Mouse (Mus musculus) fat pad, adult 2 months (tissue): ENCODE results near the gene Gas2l1.

Source experiments
- DNase-seq: peaks from one replicate; pipeline ENCODE4 v3.0.0-alpha.2; 2011; ENCODE audit warnings: low read depth, low spot score; ENCODE audit errors: extremely low read depth

Gene Gas2l1

DNA sequence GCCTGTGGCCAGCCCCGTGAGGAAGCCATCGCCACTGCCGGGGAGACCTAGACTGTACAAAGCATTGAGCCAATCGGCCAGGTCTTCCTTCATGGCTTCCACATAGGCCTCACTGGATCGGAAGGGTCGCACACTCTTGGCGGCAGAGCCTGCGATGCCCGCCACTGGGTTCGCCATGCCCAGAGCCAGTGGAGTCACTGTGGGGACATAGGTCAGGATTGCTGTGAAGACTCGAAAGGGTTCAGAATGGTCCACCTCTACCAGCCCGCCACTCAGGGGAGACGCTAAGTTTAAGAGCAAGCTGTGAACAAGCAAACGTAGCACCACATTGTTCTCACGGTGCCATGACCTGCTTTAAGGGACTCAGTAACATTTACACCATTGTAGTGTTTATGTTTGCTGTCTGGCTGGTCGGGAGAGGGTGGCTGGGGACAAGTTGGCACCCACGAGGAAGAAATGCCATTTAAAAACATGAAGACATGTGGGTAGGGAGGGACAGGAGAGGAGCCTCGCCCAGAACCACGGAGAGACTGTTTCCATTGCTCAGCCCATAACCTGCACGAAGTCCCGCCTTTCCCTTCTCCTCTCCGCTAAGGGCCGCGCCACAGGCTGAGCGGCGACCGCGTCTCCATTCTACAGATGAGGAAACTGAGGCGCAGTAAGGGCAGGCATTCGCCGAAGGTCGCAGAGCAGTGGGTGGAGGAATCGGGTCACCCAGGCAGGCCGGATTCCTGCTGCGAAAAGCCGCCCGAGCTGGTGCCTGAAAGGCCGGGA lies 658 bp downstream of the Gas2l1 start:
- no peak for DNase-seq

- no peak for DNase-seq
Measured at GRCm38 (mm10) chr11:5063561-5064281, 1.4 kb downstream of the Gas2l1 start.

- DNase-seq, result no peak
Measured at GRCm38 (mm10) chr11:5062860-5063505, 2.1 kb downstream of the Gas2l1 start.

DNA sequence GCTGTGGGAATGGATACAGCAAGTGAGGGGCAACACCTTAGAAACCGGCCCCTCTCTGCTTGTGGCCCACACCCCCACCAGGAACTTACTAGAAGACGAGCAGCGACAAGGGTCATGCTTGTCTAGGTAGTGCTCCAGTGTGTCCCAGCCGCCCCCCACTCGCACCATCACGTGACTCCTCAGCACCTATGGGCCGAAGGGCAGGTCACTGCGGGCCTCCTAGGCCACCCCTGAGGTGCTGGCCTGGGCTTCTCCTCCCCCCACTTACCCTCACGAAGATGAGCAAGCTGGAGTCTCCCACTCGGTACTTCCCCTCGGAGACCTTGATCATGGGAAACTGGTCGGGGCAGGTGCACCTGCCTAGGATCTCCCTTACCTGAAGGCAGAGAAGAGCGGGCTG lies 2.8 kb downstream of the Gas2l1 start:
- DNase-seq, result no peak

DNA sequence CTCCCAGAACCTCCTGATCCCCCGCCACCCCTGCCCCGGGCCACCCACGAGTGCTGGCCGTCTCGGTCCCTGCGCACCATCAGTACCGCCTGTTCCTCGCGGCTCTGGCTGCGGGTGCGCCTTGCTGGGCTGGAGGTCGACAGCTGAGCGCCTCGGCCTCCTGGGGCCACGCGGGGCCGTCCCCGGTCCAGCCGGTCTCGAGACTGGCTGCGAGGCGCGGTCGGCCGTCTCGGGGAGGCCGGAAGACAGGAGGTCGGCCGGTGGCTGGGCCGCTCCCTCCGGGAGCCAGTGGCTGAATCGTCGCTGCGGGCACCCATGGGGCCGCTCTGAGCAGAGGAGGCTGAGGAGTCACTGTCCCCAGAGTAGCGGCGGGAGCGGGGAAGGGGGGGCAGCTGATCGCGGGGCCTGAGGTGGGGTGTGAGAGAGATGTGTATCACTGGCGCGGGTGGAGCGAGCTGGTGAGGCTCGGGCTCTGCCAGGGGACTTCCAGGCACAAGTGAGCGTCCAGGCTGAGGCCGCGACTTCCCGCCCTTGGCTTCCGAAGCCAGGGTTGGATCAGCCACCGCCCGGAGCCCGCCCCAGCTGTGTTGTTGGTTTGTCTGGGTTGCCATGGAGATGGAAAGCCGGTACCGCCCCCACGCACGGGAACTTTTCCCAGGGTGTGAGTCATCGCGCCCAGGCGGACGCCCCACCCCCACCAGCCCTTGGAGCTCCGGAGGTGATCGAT lies 3.6 kb downstream of the Gas2l1 start:
- no peak for DNase-seq

DNA sequence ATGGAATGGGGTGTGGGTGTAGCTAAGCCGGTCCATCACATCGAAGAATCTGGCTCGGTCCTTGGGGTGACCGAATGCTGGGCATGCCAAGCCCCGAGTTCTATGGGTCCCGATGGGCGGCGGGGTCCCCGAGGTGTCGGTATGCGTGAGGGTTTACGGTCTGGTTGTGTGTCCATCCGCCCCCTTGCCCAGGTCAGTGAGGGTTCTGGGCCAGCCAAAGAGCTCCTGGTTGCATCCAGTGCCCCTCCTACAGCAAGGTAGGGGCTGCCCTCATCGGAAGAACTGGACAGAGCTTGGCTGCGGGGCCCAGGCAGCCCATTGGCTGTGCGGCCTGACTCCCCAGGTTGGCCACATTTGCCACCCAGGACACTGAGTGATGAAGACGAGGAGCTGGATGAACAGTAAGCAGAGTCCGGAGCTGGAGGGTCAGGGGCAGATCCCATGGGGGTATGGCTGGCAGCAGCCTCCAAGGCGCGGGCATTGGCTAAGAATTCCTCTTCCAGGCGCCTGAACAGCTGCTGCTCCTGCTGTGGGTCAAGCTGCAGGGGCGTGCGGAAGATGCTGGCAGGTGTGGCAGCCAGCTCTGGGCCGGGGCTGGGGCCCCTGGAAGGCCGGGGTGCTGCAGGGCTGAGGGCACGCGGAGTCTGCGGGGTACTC lies 4.2 kb downstream of the Gas2l1 start:
- DNase-seq, result no peak

DNA sequence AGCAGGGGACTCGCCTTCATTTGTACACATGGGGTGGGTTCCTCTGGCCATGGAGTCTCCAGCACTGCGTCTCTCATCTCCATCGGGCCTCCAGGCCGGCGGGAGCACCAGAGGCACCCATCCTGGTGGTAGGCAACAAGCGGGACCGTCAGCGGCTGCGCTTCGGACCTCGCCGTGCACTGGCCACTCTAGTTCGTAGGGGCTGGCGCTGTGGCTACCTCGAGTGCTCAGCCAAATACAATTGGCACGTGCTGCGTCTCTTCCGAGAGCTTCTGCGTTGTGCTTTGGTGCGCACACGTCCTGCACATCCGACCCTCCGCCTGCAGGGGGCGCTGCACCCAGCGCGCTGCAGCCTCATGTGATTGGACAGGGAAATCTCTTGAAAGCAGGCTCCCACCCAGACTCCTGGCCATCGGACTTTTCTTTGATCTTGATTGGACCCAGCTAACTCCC lies 5.4 kb downstream of the Gas2l1 start:
- DNase-seq, result no peak

DNA sequence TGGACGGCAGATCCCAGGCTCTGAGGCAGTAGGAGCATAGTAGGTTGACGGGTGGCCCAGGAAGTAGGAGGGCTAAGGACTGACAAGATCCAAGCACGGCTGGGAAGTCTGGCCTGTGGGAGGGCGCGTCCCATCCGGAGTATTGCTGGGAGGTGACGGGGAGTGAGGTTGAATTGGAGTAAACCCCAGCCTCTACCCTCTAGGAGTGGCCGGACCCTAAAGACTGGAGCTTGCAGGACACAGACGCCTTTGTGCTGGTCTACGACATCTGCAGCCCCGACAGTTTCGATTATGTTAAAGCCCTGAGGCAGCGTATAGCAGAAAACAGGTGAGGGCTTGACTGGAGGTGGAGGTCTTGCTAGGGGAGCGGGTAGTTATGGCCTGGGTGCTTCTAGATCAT lies 5.9 kb downstream of the Gas2l1 start:
- no peak for DNase-seq

- no peak for DNase-seq
Measured at GRCm38 (mm10) chr11:5058783-5059182, 6.3 kb downstream of the Gas2l1 start.

DNA sequence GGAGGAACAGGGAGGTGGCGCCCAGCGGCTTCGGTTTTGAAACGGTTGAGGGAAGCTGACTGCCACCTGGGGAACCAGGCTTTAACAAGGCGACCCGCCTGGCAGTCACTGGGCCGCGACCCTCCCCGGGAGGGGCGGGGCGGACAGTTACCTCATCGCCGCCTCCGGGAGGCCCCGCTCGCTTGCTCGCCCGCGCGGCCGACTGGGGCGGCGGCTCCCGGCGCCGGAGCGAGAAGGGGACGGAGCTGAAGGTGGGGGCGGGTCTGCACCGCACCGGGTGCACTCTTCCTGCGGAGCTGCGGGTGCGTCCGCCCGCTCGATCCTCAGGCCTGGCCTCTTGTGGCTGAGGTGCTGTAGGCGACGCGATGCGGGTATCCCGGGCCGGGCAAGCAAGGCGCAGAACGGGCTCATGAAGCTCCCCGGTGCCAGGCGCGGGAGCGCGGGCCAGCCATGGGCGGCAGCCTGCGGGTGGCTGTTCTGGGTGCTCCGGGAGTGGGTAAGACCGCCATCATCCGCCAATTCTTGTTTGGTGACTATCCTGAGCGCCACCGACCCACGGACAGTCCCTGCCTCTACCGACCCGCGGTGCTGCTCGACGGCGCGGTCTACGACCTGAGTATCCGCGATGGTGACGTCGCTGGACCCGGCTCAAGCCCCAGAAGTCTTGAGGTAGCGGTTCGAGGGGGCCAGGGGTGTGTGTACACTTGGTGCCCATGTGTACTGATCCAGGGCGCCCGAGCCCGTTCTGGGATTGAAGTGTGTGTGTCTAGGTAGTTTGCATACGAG lies 7.1 kb downstream of the Gas2l1 start, which contains the start of gene Rasl10a:
Gene Rasl10a, plus strand, starts transcription at position 273 of the 786 bp plus-strand sequence.
- no peak for DNase-seq

DNA sequence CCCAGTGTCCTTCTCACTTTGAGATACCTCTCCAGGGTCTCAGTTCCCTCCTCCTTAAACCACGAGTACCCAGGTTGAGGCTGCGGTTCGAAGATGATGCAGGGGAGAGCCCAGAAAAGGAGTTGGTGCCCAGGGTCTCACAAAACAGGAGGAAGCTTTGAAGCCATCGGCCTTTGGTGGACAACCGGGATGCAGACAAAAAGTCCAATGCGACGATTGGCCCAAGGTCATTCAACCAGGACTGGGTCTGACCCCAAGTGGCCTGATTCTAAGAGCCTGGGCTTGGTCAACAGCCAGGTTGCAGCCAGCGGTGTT lies 7.6 kb downstream of the Gas2l1 start:
- no peak for DNase-seq

DNA sequence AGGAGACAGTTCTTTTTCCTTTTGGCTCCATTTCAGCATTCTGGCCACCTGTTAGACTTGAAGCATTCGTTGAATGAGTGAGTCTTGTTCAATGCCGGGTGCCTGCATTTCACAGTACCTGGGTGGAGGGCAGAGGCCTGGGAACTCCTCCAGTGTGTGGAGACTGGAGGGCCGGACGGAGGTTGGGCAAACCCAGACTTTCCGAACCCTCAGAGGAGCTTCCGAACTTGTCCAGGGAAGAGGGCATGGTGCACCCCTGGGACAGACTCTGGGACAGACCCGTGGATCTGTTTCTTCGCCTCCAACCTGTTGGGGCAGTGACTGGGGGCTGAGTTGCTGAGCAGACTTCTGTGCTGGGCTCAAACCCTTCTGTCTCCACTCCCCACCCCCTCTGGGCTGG lies 8.1 kb downstream of the Gas2l1 start:
- no peak for DNase-seq

GRCm38 (mm10) chr11:5055945-5056938 lies 8.9 kb downstream of the Gas2l1 start:
- no peak for DNase-seq

- no peak for DNase-seq
Measured at GRCm38 (mm10) chr11:5054874-5055273, 10.3 kb downstream of the Gas2l1 start.

- DNase-seq, result no peak
Measured at GRCm38 (mm10) chr11:5054151-5054550, 11.0 kb downstream of the Gas2l1 start.

- DNase-seq, result no peak
Measured at GRCm38 (mm10) chr11:5052200-5052854, 12.8 kb downstream of the Gas2l1 start.

DNA sequence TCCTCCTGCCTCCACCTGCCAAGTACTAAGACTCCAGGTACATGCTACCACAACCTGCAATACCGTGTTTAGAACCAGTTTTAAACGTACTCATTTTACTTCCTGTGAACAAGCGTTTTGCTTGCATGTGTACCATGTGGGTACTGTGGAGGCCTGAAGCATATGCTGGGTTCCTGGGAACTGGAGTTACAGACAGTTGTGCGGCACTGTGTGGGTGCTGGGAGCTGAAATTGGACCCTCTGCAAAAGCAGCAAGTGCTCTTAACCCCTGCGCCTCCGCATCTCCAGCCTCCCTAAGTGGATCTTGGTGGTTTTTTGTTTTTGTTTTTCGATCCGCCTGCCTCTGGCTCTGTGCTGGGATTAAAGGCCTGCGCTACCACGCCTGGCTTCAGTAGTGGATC lies 13.5 kb downstream of the Gas2l1 start:
- DNase-seq, result no peak

DNA sequence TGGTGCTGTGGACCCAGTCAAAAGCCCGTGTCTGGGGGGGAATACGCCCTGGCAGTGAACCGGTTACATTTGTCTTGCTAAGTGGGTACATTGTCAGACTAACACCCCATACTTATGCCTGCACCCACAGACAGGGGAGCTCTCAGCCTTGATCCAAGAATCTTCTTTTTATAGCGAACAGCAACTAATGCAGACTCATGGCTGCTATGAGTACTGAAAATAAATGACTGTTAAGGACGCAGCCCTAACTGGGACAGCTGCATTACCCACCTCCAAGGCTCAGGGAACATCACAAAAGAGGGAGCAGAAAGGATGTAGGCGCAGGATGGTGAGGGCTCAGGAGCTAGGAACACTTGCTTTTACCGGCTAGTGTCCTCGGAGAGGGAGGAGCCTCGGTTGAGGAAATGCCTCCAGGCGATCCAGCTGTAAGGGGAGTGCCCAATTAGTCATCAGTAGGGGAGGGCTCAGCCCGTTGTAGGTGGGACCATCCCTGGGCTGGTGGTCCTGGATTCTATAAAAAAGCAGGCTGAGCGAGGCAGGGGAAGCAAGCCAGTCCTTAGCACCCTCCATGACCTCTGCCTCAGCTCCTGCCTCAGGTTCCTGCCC lies 18.7 kb downstream of the Gas2l1 start:
- DNase-seq, result no peak
